Mouse (Mus musculus): ENCODE results near the gene Mapt.
"Not testable (repeated sequence)": the region's sequence is repeated elsewhere in the genome, so short reads cannot be mapped to it uniquely, and the experiment has no call there.

The Mapt gene

GRCm38 (mm10) chr11:104233574-104234206 lies 2.5 kb downstream of the Mapt start:
- DNase-seq (ENCODE audit: low read depth, low spot score): no peak

GRCm38 (mm10) chr11:104234680-104235079 lies 3.5 kb downstream of the Mapt start:
- DNase-seq (ENCODE audit: low read depth, low spot score): no peak

GRCm38 (mm10) chr11:104235881-104236280 lies 4.7 kb downstream of the Mapt start:
- DNase-seq (ENCODE audit: low read depth, low spot score): no peak

GRCm38 (mm10) chr11:104237226-104237625 lies 6.0 kb downstream of the Mapt start:
- DNase-seq (ENCODE audit: low read depth, low spot score): no peak

- DNase-seq (ENCODE audit: low read depth, low spot score): no peak
These were observed 7.0 kb downstream of the Mapt start for GRCm38 (mm10) chr11:104237958-104238747.

- not testable (repeated sequence) for DNase-seq (ENCODE audit: low read depth, low spot score)
These were observed 14.3 kb downstream of the Mapt start for GRCm38 (mm10) chr11:104245478-104245877.

GRCm38 (mm10) chr11:104246171-104246694 lies 15.0 kb downstream of the Mapt start:
- DNase-seq (ENCODE audit: low read depth, low spot score): no peak

- no peak for DNase-seq (ENCODE audit: low read depth, low spot score)
These were observed 16.0 kb downstream of the Mapt start for GRCm38 (mm10) chr11:104247141-104247717.

GRCm38 (mm10) chr11:104249420-104249819 lies 18.2 kb downstream of the Mapt start:
- no peak for DNase-seq (ENCODE audit: low read depth, low spot score)

GRCm38 (mm10) chr11:104251121-104251520 lies 19.9 kb downstream of the Mapt start:
- DNase-seq (ENCODE audit: low read depth, low spot score): no peak

GRCm38 (mm10) chr11:104252094-104252493 lies 20.9 kb downstream of the Mapt start:
- DNase-seq (ENCODE audit: low read depth, low spot score): no peak

GRCm38 (mm10) chr11:104254408-104255039 lies 23.3 kb downstream of the Mapt start:
- no peak for DNase-seq (ENCODE audit: low read depth, low spot score)

- DNase-seq (ENCODE audit: low read depth, low spot score): no peak
These were observed 25.0 kb downstream of the Mapt start for GRCm38 (mm10) chr11:104256179-104256578.

GRCm38 (mm10) chr11:104258991-104259390 lies 27.8 kb downstream of the Mapt start:
- no peak for DNase-seq (ENCODE audit: low read depth, low spot score)

- DNase-seq (ENCODE audit: low read depth, low spot score): no peak
These were observed 33.5 kb downstream of the Mapt start for GRCm38 (mm10) chr11:104264683-104265082.

GRCm38 (mm10) chr11:104265669-104266068 lies 34.5 kb downstream of the Mapt start:
- DNase-seq (ENCODE audit: low read depth, low spot score): no peak

- DNase-seq (ENCODE audit: low read depth, low spot score): no peak
These were observed 36.2 kb downstream of the Mapt start for GRCm38 (mm10) chr11:104267380-104267779.

GRCm38 (mm10) chr11:104269385-104269822 lies 38.2 kb downstream of the Mapt start:
- no peak for DNase-seq (ENCODE audit: low read depth, low spot score)

- no peak for DNase-seq (ENCODE audit: low read depth, low spot score)
These were observed 39.3 kb downstream of the Mapt start for GRCm38 (mm10) chr11:104270452-104270851.

GRCm38 (mm10) chr11:104270876-104271275 lies 39.7 kb downstream of the Mapt start:
- DNase-seq (ENCODE audit: low read depth, low spot score): no peak

GRCm38 (mm10) chr11:104271876-104272275 lies 40.7 kb downstream of the Mapt start:
- no peak for DNase-seq (ENCODE audit: low read depth, low spot score)

GRCm38 (mm10) chr11:104272352-104272751 lies 41.2 kb downstream of the Mapt start:
- DNase-seq (ENCODE audit: low read depth, low spot score): no peak
